Mouse (Mus musculus): ENCODE measurements around the gene Dop1b.

DNA sequence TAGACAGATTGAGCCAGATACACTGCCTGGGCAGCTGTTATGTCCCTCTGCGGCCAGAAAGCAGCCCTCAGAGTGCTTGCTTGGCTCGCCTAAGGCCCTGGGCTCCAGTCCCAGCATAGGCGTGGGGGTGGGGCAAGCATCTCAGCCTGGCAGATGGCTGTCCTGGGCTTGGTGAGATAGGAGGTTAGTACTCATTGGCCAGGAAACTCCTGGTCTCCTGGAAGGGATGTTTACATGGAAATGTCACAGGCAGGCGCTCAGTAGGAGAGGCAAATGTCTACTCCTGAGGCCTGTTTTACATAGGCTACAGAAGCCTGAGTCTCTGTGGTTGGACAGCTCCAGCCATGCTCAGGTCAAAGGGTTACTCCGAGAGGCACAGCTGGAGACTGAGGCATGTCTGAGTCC, 5.6 kb downstream of the Dop1b start:
- TF ChIP-seq CTCF (IDR thresholded peaks at IDR 0.05; ENCODE audit: low read depth, low read length), result no peak
- TF ChIP-seq POLR2A (IDR thresholded peaks at IDR 0.05; ENCODE audit: borderline replicate concordance, low read depth, low read length), result no peak
